32 mouse cellular contexts compared by ENCODE assay signal in genomic region chr11:101418991-101419390, GRCm38 (mm10). TPM values are rescaled to one million over a fixed set of nuclear protein-coding genes. Genes with fewer than 3 reads are reported as not detected.
DNase-seq lines count a peak whose midpoint lies in the region; ATAC-seq and TF ChIP-seq lines count a peak whose summit lies in the region.
"Had no signal": no experiment of that assay in that cellular context is flagged by ENCODE, and none has a peak within 500 bp of the region (broad histone marks: within the 10 kb centered on the region; RNA-seq: fewer than 3 reads in every experiment).

No protein-coding gene starts in this region.

- no peak overlapping the region for H3K9ac ChIP-seq in forebrain, postnatal 0 days
- no peak overlapping the region for H3K9ac ChIP-seq in forebrain, embryonic 11.5 days (ENCODE audit: low read length)
- no peak overlapping the region for H3K9ac ChIP-seq in kidney, embryonic 15.5 days
- H3K9ac ChIP-seq: embryonic facial prominence, embryonic 13.5 days; limb, embryonic 15.5 days; liver, embryonic 13.5 days; midbrain, embryonic 12.5 days; neural tube, embryonic 12.5 days had no signal

- no peak overlapping the region for H3K4me3 ChIP-seq in forebrain, postnatal 0 days (ENCODE audit: low read depth, low read length)
- no peak overlapping the region for H3K4me3 ChIP-seq in forebrain, embryonic 11.5 days (ENCODE audit: low read depth, low read length)
- H3K4me3 ChIP-seq in kidney, embryonic 15.5 days (replicated peaks) = no peak overlapping the region
- H3K4me3 ChIP-seq: embryonic facial prominence, embryonic 13.5 days; forebrain, embryonic 10.5 days; hindbrain, embryonic 10.5 days; layer of hippocampus, adult 2 months; limb, embryonic 10.5 days; limb, embryonic 15.5 days; liver, embryonic 13.5 days; megakaryocyte, embryonic 14.5 days; midbrain, embryonic 12.5 days; myocyte; neural tube, embryonic 12.5 days had no signal

- H3K27ac ChIP-seq in forebrain, postnatal 0 days (ENCODE audit: low read depth, low read length) = no peak overlapping the region
- no peak overlapping the region for H3K27ac ChIP-seq in forebrain, embryonic 11.5 days (ENCODE audit: low read depth, low read length)
- H3K27ac ChIP-seq in kidney, embryonic 15.5 days = no peak overlapping the region
- H3K27ac ChIP-seq: embryonic facial prominence, embryonic 13.5 days; forebrain, embryonic 10.5 days; hindbrain, embryonic 10.5 days; layer of hippocampus, adult 2 months; limb, embryonic 10.5 days; limb, embryonic 15.5 days; liver, embryonic 13.5 days; midbrain, embryonic 12.5 days; neural tube, embryonic 12.5 days had no signal

- DNase-seq in forebrain, postnatal 0 days = peak; percentile 16
- no peak for DNase-seq in forebrain, embryonic 11.5 days (ENCODE audit: low spot score)
- DNase-seq in right cerebral cortex, adult 2 months (ENCODE audit: low spot score in 2 of 2) = peak; percentile 55 to 66
- no peak for DNase-seq in right cerebral cortex, postnatal 4 days
- DNase-seq in right cerebral cortex, postnatal 10 days (ENCODE audit: low spot score in 2 of 2) = peak; percentile 58 to 68
- no peak for DNase-seq in thymus, adult 18-20 months
- DNase-seq in adrenal gland, postnatal 10 days = no peak
- DNase-seq: adrenal gland, postnatal 25 days; cerebellum, adult 18-20 months; gastrocnemius, postnatal 10 days; heart, postnatal 14 days; kidney, adult 18-20 months; liver, embryonic 13.5 days; lung, adult 18-20 months; lung, postnatal 4 days; thymus, postnatal 14 days had no signal

- WGBS in forebrain, postnatal 0 days = 57% methylated on average over 6 of the region's 6 CpGs
- WGBS in forebrain, embryonic 11.5 days = 62% methylated on average over 6 of the region's 6 CpGs
- WGBS in kidney, embryonic 15.5 days = 61% methylated on average over 6 of the region's 6 CpGs

- H3K9me3 ChIP-seq in forebrain, postnatal 0 days (ENCODE audit: low read length) = no peaks in the 10 kb centered on the region
- H3K9me3 ChIP-seq in forebrain, embryonic 11.5 days (ENCODE audit: control insufficient read depth, low read length) = no peaks in the 10 kb centered on the region
- H3K9me3 ChIP-seq in kidney, embryonic 15.5 days (replicated peaks) = no peaks in the 10 kb centered on the region
- H3K9me3 ChIP-seq: embryonic facial prominence, embryonic 13.5 days; forebrain, embryonic 10.5 days; hindbrain, embryonic 10.5 days; limb, embryonic 10.5 days; limb, embryonic 15.5 days; liver, embryonic 13.5 days; megakaryocyte, embryonic 14.5 days; midbrain, embryonic 12.5 days; neural tube, embryonic 12.5 days had no signal

- peaks cover 4% of the 10 kb centered on the region for H3K4me1 ChIP-seq in forebrain, postnatal 0 days (ENCODE audit: insufficient read depth)
- peaks cover 3% of the 10 kb centered on the region for H3K4me1 ChIP-seq in forebrain, embryonic 11.5 days (replicated peaks; ENCODE audit: control insufficient read depth, insufficient read depth, low read length)
- H3K4me1 ChIP-seq in kidney, embryonic 15.5 days = peaks cover 13% of the 10 kb centered on the region

- H3K27me3 ChIP-seq in forebrain, postnatal 0 days (ENCODE audit: insufficient read depth, low read length) = no peaks in the 10 kb centered on the region
- no peaks in the 10 kb centered on the region for H3K27me3 ChIP-seq in forebrain, embryonic 11.5 days (ENCODE audit: control insufficient read depth, insufficient read depth, low read length)
- H3K27me3 ChIP-seq in kidney, embryonic 15.5 days = no peaks in the 10 kb centered on the region
- H3K27me3 ChIP-seq: CH12.LX; embryonic facial prominence, embryonic 13.5 days; limb, embryonic 15.5 days; liver, embryonic 13.5 days; megakaryocyte, embryonic 14.5 days; midbrain, embryonic 12.5 days; neural tube, embryonic 12.5 days had no signal

- H3K36me3 ChIP-seq in forebrain, postnatal 0 days (ENCODE audit: insufficient read depth) = no peaks in the 10 kb centered on the region
- H3K36me3 ChIP-seq in forebrain, embryonic 11.5 days (ENCODE audit: control insufficient read depth, insufficient read depth, low read length) = no peaks in the 10 kb centered on the region
- H3K36me3 ChIP-seq in kidney, embryonic 15.5 days = peaks cover 2% of the 10 kb centered on the region

- no peak for TF ChIP-seq CTCF in forebrain, postnatal 0 days (IDR thresholded peaks at IDR 0.05; ENCODE audit: low read depth)

- ATAC-seq in forebrain, postnatal 0 days = peak; percentile 32; the same call in 1 of the 2 replicates
- ATAC-seq in forebrain, embryonic 11.5 days (replicated peaks; ENCODE audit: low FRiP score) = no peak
- no peak for ATAC-seq in kidney, embryonic 15.5 days (replicated peaks; ENCODE audit: low FRiP score)
- ATAC-seq: hindbrain, embryonic 16.5 days; lung, postnatal 0 days had no signal

- H3K4me2 ChIP-seq in forebrain, postnatal 0 days (ENCODE audit: low read depth) = no peak overlapping the region
- H3K4me2 ChIP-seq in forebrain, embryonic 11.5 days (ENCODE audit: low read depth, low read length, severe bottlenecking) = no peak overlapping the region
- H3K4me2 ChIP-seq in kidney, embryonic 15.5 days = no peak overlapping the region
- H3K4me2 ChIP-seq: embryonic facial prominence, embryonic 13.5 days; limb, embryonic 15.5 days; liver, embryonic 13.5 days; midbrain, embryonic 12.5 days; neural tube, embryonic 12.5 days had no signal

RNA-seq across cellular contexts. Expression of gene Aarsd1, which starts 1.6 kb away (rescaled TPM):
- 87.8 and 89.8 TPM in 2 replicates for total RNA-seq in forebrain, postnatal 0 days (2014; rRNA removed)
- 90.9 and 101 TPM in 2 replicates for polyA plus RNA-seq in forebrain, postnatal 0 days (2015; fragmentation: Nextera tagmentation; extraction: Ambion mirVana)
- 101 and 111 TPM in 2 replicates for polyA plus RNA-seq in forebrain, embryonic 11.5 days (2014; fragmentation: Nextera tagmentation; extraction: Ambion mirVana)
- 10 to 100 TPM; 33.1 to 37.3 TPM for total RNA-seq in adrenal gland, postnatal 10 days (2021)
- polyA plus RNA-seq in kidney, embryonic 15.5 days (2015; fragmentation: Nextera tagmentation; extraction: Ambion mirVana) = 83.0 and 87.2 TPM in 2 replicates

RNA-seq across cellular contexts. Expression of gene Gm27029, which starts 5.6 kb away (rescaled TPM):
- 1.0 and 5.7 TPM in 2 replicates for total RNA-seq in forebrain, postnatal 0 days (2014; rRNA removed)
- polyA plus RNA-seq in forebrain, postnatal 0 days (2015; fragmentation: Nextera tagmentation; extraction: Ambion mirVana) = 5.1 and 6.2 TPM in 2 replicates
- 8.2 and 9.5 TPM in 2 replicates for polyA plus RNA-seq in forebrain, embryonic 11.5 days (2014; fragmentation: Nextera tagmentation; extraction: Ambion mirVana)
- 1 to 10 TPM; 1.9 to 5.0 TPM for total RNA-seq in adrenal gland, postnatal 10 days (2021)
- 10.0 and 10.3 TPM in 2 replicates for polyA plus RNA-seq in kidney, embryonic 15.5 days (2015; fragmentation: Nextera tagmentation; extraction: Ambion mirVana)
- total RNA-seq: granulocyte monocyte progenitor cell, adult 5-6 weeks had no signal

RNA-seq across cellular contexts. Expression of gene Rundc1, which starts 5.9 kb away (rescaled TPM):
- total RNA-seq in forebrain, postnatal 0 days (2014; rRNA removed) = 10.9 and 12.6 TPM in 2 replicates
- polyA plus RNA-seq in forebrain, postnatal 0 days (2015; fragmentation: Nextera tagmentation; extraction: Ambion mirVana) = 18.9 and 24.4 TPM in 2 replicates
- 22.5 and 24.5 TPM in 2 replicates for polyA plus RNA-seq in forebrain, embryonic 11.5 days (2014; fragmentation: Nextera tagmentation; extraction: Ambion mirVana)
- 10 to 100 TPM; 16.1 to 17.8 TPM for total RNA-seq in adrenal gland, postnatal 10 days (2021)
- 20.4 and 21.7 TPM in 2 replicates for polyA plus RNA-seq in kidney, embryonic 15.5 days (2015; fragmentation: Nextera tagmentation; extraction: Ambion mirVana)

RNA-seq across cellular contexts. Expression of gene Ptges3l, which starts 6.1 kb away (rescaled TPM):
- total RNA-seq in forebrain, postnatal 0 days (2014; rRNA removed) = 0.62 and 1.8 TPM in 2 replicates
- 1.2 and 2.4 TPM in 2 replicates for polyA plus RNA-seq in forebrain, postnatal 0 days (2015; fragmentation: Nextera tagmentation; extraction: Ambion mirVana)
- 1.6 and 2.7 TPM in 2 replicates for polyA plus RNA-seq in forebrain, embryonic 11.5 days (2014; fragmentation: Nextera tagmentation; extraction: Ambion mirVana)
- 1 to 10 TPM; 5.6 to 9.5 TPM for total RNA-seq in adrenal gland, postnatal 10 days (2021)
- polyA plus RNA-seq in kidney, embryonic 15.5 days (2015; fragmentation: Nextera tagmentation; extraction: Ambion mirVana) = 12.3 and 12.6 TPM in 2 replicates
- total RNA-seq: common myeloid progenitor, adult 5-6 weeks had no signal

RNA-seq across cellular contexts. Expression of gene Rpl27, which starts 23.1 kb away (rescaled TPM):
- total RNA-seq in forebrain, postnatal 0 days (2014; rRNA removed) = 785 and 1,503 TPM in 2 replicates
- polyA plus RNA-seq in forebrain, postnatal 0 days (2015; fragmentation: Nextera tagmentation; extraction: Ambion mirVana) = 274 and 348 TPM in 2 replicates
- polyA plus RNA-seq in forebrain, embryonic 11.5 days (2014; fragmentation: Nextera tagmentation; extraction: Ambion mirVana) = 370 and 424 TPM in 2 replicates
- 10 to 100 TPM; 75.5 to 92.7 TPM for total RNA-seq in adrenal gland, postnatal 10 days (2021)
- polyA plus RNA-seq in kidney, embryonic 15.5 days (2015; fragmentation: Nextera tagmentation; extraction: Ambion mirVana) = 369 and 421 TPM in 2 replicates

Comparison
In these comparisons a context has a peak if more than half of its experiments do, and no peak if none do; other contexts are left out.
1. DNase-seq: peak in forebrain, postnatal 0 days (single experiment), right cerebral cortex, adult 2 months (2 of 2) and right cerebral cortex, postnatal 10 days (2 of 2); none in forebrain, embryonic 11.5 days (single experiment), right cerebral cortex, postnatal 4 days (single experiment), thymus, adult 18-20 months (0 of 2) and adrenal gland, postnatal 10 days (single experiment).